Mouse (Mus musculus) CH12.LX (cell line): ENCODE data around the gene Zc3hav1l. TPM values are rescaled to one million over a fixed set of nuclear protein-coding genes. Genes with fewer than 3 reads are reported as not detected.
A peak's percentile ranks its signal among the peaks of the same experiment; 100 is the strongest.

Experiments used
- DNase-seq: peaks from one replicate; pipeline ENCODE4 v3.0.0-alpha.2; 2013; ENCODE audit errors: extremely low read depth
- H3K27ac ChIP-seq: 2 replicates; pipeline ENCODE4 v1.5.1; 2012; ENCODE audit warnings: low read depth, mild to moderate bottlenecking, control low read depth, moderate library complexity; ENCODE audit not compliant: insufficient read depth
- H3K27me3 ChIP-seq: replicated peaks from 2 replicates; pipeline ENCODE3; 2012; ENCODE audit warnings: inconsistent platforms
- H3K36me3 ChIP-seq, 2 experiments: replicated peaks in 1 of 2; 2 replicates each; pipeline versions ENCODE3 to v1.6.1; 2012; ENCODE audit warnings: inconsistent platforms in 1 of 2, low read length in 1 of 2, mild to moderate bottlenecking in 1 of 2, mixed read lengths in 1 of 2, moderate library complexity in 1 of 2; ENCODE audit not compliant: control insufficient read depth in 1 of 2, insufficient read depth in 1 of 2
- H3K4me1 ChIP-seq, 2 experiments: 2 replicates each; pipeline ENCODE4 v1.6.1; 2012; ENCODE audit warnings: inconsistent platforms in 1 of 2, moderate library complexity in 1 of 2; ENCODE audit not compliant: insufficient read depth in 2 of 2, control insufficient read depth in 1 of 2
- H3K4me2 ChIP-seq: 2 replicates; pipeline ENCODE4 v1.6.1; 2012; ENCODE audit warnings: low read depth, mild to moderate bottlenecking, control low read depth; ENCODE audit not compliant: poor library complexity, insufficient read depth, severe bottlenecking
- H3K4me3 ChIP-seq, 3 experiments: fragments of 150-350 bp in 1 of 3; sonication (generic) in 1 of 3; replicated peaks in 1 of 3; 2 replicates each; pipeline versions ENCODE3 to v1.5.1; 2011 to 2012; ENCODE audit warnings: low read depth in 2 of 3, low read length in 2 of 3, mild to moderate bottlenecking in 2 of 3, moderate library complexity in 2 of 3, control low read depth in 1 of 3, improper control_type of control experiment in 1 of 3, inconsistent platforms in 1 of 3, mixed read lengths in 1 of 3; ENCODE audit not compliant: poor library complexity in 1 of 3
- H3K79me2 ChIP-seq: replicated peaks from 2 replicates; pipeline ENCODE4 v1.6.1; 2012; ENCODE audit warnings: mild to moderate bottlenecking, moderate library complexity; ENCODE audit not compliant: control insufficient read depth, poor library complexity, insufficient read depth, severe bottlenecking; ENCODE audit errors: extremely low read depth
- H3K9ac ChIP-seq: 2 replicates; pipeline ENCODE4 v1.6.1; 2012; ENCODE audit warnings: low read depth, mild to moderate bottlenecking, control low read depth, moderate library complexity; ENCODE audit not compliant: insufficient read depth
- H3K9me3 ChIP-seq: replicated peaks from 2 replicates; pipeline ENCODE3; 2012; ENCODE audit warnings: low read length, inconsistent platforms, mixed read lengths
- CHD1 ChIP-seq: IDR thresholded peaks from 2 replicates; pipeline ENCODE4 v1.6.1; 2012; ENCODE audit warnings: low read depth, low read length, improper control_type of control experiment, inconsistent platforms
- CHD2 ChIP-seq: IDR thresholded peaks from 2 replicates; pipeline ENCODE4 v1.6.1; 2011; ENCODE audit warnings: low read length, improper control_type of control experiment
- EP300 ChIP-seq: IDR thresholded peaks from 2 replicates; pipeline ENCODE4 v1.6.1; 2011; ENCODE audit warnings: low read length, improper control_type of control experiment
- ETS1 ChIP-seq: conservative IDR thresholded peaks from 2 replicates; pipeline ENCODE4 v1.6.1; 2012; ENCODE audit warnings: low read depth, mild to moderate bottlenecking, inconsistent platforms, low read length, improper control_type of control experiment, moderate library complexity
- HCFC1 ChIP-seq: IDR thresholded peaks from 2 replicates; pipeline ENCODE4 v1.6.1; 2012; ENCODE audit warnings: low read depth, mild to moderate bottlenecking, inconsistent platforms, low read length, improper control_type of control experiment
- IRF4 ChIP-seq: IDR thresholded peaks from 2 replicates; pipeline ENCODE4 v1.6.1; 2014; ENCODE audit warnings: low read depth, mild to moderate bottlenecking, inconsistent platforms, low read length, improper control_type of control experiment
- MAFK ChIP-seq: IDR thresholded peaks from 2 replicates; pipeline ENCODE4 v1.6.1; 2011; ENCODE audit warnings: low read length, improper control_type of control experiment; ENCODE audit not compliant: insufficient replicate concordance
- MAZ ChIP-seq: IDR thresholded peaks from 2 replicates; pipeline ENCODE4 v1.6.1; 2012; ENCODE audit warnings: low read depth, mild to moderate bottlenecking, inconsistent platforms, low read length, improper control_type of control experiment, moderate library complexity
- MXI1 ChIP-seq: IDR thresholded peaks from 2 replicates; pipeline ENCODE4 v1.6.1; 2011; ENCODE audit warnings: mild to moderate bottlenecking, low read depth, low read length, improper control_type of control experiment
- RAD21 ChIP-seq: IDR thresholded peaks from 2 replicates; pipeline ENCODE4 v1.6.1; 2011; ENCODE audit warnings: low read depth, mild to moderate bottlenecking, low read length, improper control_type of control experiment, moderate library complexity
- SIN3A ChIP-seq: IDR thresholded peaks from 2 replicates; pipeline ENCODE4 v1.6.1; 2012; ENCODE audit warnings: low read length, improper control_type of control experiment, inconsistent platforms
- SMC3 ChIP-seq: IDR thresholded peaks from 2 replicates; pipeline ENCODE4 v1.6.1; 2011; ENCODE audit warnings: low read depth, low read length, improper control_type of control experiment
- TBP ChIP-seq: conservative IDR thresholded peaks from 2 replicates; pipeline ENCODE4 v1.6.1; 2011; ENCODE audit warnings: low read depth, low read length, improper control_type of control experiment
- TCF12 ChIP-seq: IDR thresholded peaks from 2 replicates; pipeline ENCODE4 v1.6.1; 2014; ENCODE audit warnings: low read depth, mild to moderate bottlenecking, inconsistent platforms, low read length, improper control_type of control experiment
- USF1 ChIP-seq: IDR thresholded peaks from 2 replicates; pipeline ENCODE4 v1.6.1; 2014; ENCODE audit warnings: low read depth, mild to moderate bottlenecking, inconsistent platforms, low read length, improper control_type of control experiment
- USF2 ChIP-seq: conservative IDR thresholded peaks from 2 replicates; pipeline ENCODE4 v1.6.1; 2011; ENCODE audit warnings: low read depth, low read length, improper control_type of control experiment
- ZKSCAN1 ChIP-seq: IDR thresholded peaks from 2 replicates; pipeline ENCODE4 v1.6.1; 2012; ENCODE audit warnings: low read depth, inconsistent platforms, low read length, improper control_type of control experiment, borderline replicate concordance
- ZNF384 ChIP-seq: IDR thresholded peaks from 2 replicates; pipeline ENCODE4 v1.6.1; 2012; ENCODE audit warnings: low read depth, low read length, improper control_type of control experiment, inconsistent platforms
- dilution Hi-C: fragments of 300-500 bp; cut with MboI; formaldehyde crosslinking; loops from 2 replicates; pipeline ENCODE4 v1.14.3; 2020; ENCODE audit warnings: low sequenced_read_pairs; ENCODE audit not compliant: extremely low pct_unique_long_range_greater_than_20kb, extremely low pct_ligation_motif_present
- in situ Hi-C: fragments of 300-500 bp; cut with MboI; formaldehyde crosslinking; loops from 3 replicates; pipeline ENCODE4 v1.14.3; 2019; ENCODE audit warnings: low sequenced_read_pairs, low pct_ligation_motif_present, low pct_unique_long_range_greater_than_20kb, mixed read lengths
- polyA plus RNA-seq: library from polyadenylated mRNA; unstranded; fragments of >175 nt; gene quantifications from 2 replicates; pipeline ENCODE4 v1.2.1, GENCODE M21; 2012; ENCODE audit warnings: low read depth; ENCODE audit not compliant: insufficient read length
- total RNA-seq, 2 experiments: library from RNA; depleted of rRNA; stranded (reverse); fragments of 300-350 nt in 1 of 2; fragments of >200 nt in 1 of 2; gene quantifications; 2 replicates each; pipeline ENCODE4 v1.2.3; 2012 to 2014

Gene Zc3hav1l
- total and polyA plus RNA-seq, 3 experiments: 2.9 to 6.3 (median 3.1) TPM

DNA sequence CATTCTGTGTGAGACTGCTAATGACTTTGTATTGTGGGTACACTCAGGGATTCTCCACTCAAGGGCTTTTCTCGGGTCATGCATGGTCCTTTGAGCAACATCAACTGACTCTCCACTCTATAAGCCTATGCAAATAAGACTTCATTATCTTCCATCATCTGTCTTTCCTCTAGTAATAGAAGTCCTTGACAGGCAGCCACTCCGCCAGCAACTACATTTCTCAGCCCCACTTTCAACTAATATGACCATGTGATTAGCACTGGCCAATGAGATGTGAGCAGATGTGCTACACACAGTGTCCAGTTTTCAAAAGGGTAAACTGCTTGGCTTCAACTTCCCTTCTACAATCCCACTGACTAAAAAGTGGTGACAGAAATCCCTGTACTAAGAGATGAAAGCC, 40.0 kb upstream of the Zc3hav1l start:
- in situ Hi-C loops (no loop called here), dilution Hi-C loops (no loop called here)
- H3K79me2 ChIP-seq: peaks cover 61% of the 10 kb centered on the region
- H3K27me3 ChIP-seq: no peaks in the 10 kb centered on the region
- H3K27ac ChIP-seq: no peak overlapping the region
- no peak overlapping the region for H3K9ac ChIP-seq
- no peak overlapping the region for H3K4me2 ChIP-seq
- H3K4me3 ChIP-seq: no peak overlapping the region
- DNase-seq: no peak
- TF ChIP-seq USF1: peak; percentile 27; the same call in 1 of the 2 replicates
- no peak for TF ChIP-seq HCFC1
- H3K9me3 ChIP-seq: no peaks in the 10 kb centered on the region
- peaks cover 4 to 33% of the 10 kb centered on the region in 2 experiments for H3K4me1 ChIP-seq
- peaks cover 60 to 77% of the 10 kb centered on the region in 2 experiments for H3K36me3 ChIP-seq

DNA sequence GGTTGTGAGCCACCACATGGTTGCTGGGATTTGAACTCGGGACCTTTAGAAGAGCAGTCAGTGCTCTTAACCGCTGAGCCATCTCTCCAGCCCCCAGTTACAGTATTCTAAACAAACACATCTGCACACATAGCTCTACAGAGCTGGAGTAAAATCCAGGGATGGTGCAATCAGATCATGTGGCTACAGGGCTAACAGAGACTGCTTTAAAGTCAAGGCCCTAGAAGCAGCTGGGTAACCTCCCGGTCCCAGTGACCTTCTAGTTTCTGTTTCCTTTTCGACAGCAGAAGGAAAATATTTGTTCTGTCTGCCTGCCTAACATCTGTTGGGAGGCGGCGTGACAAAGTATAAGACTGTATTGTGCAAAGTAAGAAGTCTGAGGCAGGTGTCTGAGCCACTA, 38.9 kb upstream of the Zc3hav1l start:
- no peak for DNase-seq
- H3K9me3 ChIP-seq: no peaks in the 10 kb centered on the region
- no peak overlapping the region for H3K4me3 ChIP-seq
- H3K4me1 ChIP-seq: peaks cover 0 to 21% of the 10 kb centered on the region in 2 experiments; a peak in 3 of 4 replicates
- H3K9ac ChIP-seq: no peak overlapping the region
- no peak overlapping the region for H3K4me2 ChIP-seq
- in situ Hi-C loops: no loop called here
- H3K27ac ChIP-seq: peak overlapping the region; percentile 16; the same call in 1 of the 2 replicates
- dilution Hi-C loops: no loop called here
- peaks cover 69 to 84% of the 10 kb centered on the region in 2 experiments for H3K36me3 ChIP-seq
- TF ChIP-seq MXI1 (peak; percentile 33; the same call in 1 of the 2 replicates), ETS1 (peak; percentile 49; the same call in 1 of the 2 replicates), EP300 (no peak), MAZ (no peak), CHD1 (no peak), MAFK (no peak), SMC3 (no peak), SIN3A (peak; percentile 52; the same call in 1 of the 2 replicates), RAD21 (no peak), ZNF384 (no peak), TBP (0 out of 2 replicates have a peak, but pooled peaks have one; percentile 59), IRF4 (peak; percentile 57; the same call in 1 of the 2 replicates), CHD2 (no peak), USF2 (no peak), TCF12 (no peak), ZKSCAN1 (no peak)
- H3K79me2 ChIP-seq: peaks cover 49% of the 10 kb centered on the region
- H3K27me3 ChIP-seq: no peaks in the 10 kb centered on the region
